Mouse (Mus musculus) spleen, embryonic (tissue): ENCODE measurements around the gene Arhgap45.

Source experiments
- CTCF ChIA-PET: fragments of 350-600 bp; sonication (Branson Sonifier 250); formaldehyde crosslinking; loops from one replicate; lab custom pipeline; 2022; lab: Charles Lee

Gene Arhgap45

DNA sequence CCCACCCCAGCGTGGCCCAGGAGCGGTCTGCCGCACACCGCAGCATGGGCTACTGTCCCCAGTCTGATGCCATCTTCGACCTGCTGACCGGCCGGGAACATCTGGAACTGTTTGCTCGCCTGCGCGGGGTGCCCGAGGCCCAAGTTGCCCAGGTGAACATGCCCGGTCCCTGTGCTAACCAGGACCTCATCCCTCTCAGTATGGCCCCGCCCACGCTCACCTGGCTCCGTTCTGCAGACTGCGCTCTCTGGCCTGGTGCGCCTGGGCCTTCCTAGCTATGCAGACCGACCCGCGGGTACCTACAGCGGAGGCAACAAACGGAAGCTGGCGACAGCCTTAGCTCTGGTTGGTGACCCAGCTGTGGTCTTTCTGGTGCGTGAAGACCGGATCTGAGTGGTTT is 2.8 kb upstream of the Arhgap45 start:
- CTCF ChIA-PET, result no interaction called here

DNA sequence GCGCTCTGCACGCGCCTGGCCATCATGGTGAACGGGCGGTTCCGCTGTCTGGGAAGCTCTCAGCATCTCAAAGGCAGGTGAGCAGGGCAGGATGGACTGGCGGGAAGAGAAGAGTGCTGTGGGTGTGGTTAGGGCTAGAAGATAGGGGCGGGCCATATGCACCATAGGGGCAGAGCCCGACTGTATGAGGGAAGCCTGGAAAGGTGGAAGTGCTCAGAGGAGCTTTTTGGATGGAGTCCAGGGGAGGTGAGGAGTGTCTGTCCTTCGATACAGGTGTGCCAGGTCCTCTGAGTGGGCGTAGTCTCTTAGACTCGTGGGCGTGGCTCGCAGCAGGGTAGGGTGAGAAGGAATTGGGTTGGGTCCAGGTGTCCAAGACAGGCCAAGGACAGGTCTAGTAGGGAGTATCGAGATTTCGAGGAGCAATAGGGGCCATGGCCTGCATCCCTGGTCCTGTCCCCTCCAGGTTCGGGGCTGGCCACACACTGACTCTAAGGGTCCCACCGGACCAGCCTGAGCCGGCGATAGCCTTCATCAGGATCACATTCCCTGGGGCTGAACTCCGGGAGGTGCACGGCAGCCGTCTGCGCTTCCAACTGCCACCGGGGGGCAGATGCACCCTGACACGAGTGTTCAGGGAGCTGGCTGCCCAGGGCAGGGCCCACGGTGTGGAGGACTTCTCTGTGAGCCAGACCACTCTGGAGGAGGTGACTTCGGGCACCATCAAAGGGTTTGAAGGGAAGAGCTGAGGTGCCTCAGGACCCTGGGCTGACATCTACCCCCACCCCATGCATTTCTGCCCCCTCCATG is 1.8 kb upstream of the Arhgap45 start:
- CTCF ChIA-PET, result no interaction called here

GRCm38 (mm10) chr10:80015583-80015982 is 870 bp upstream of the Arhgap45 start:
- CTCF ChIA-PET, result interaction anchor here (0.6 kb wide), 1 partner anchor 88 kb away, joined by 3 read pairs; no protein-coding TSS in a partner anchor

DNA sequence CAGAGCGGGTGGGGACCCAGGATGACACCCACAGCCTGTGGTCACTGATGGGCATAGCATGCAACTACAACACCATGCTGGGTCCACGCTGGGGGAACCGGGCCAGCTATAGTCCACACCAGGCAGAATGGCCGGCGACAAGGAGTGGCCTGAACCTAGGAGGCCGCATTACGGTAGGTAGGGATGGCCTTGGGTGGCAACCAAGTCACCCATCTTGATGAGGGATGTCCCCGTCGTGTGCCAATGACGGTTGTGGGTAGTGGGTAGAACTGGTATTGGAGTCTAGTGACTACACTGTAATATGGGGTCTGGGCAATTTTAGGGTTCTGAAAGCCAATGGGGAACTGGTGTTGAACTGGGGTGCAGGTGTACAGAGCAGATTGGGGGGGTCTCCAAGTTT is 478 bp downstream of the Arhgap45 start:
- CTCF ChIA-PET, result interaction anchor here (0.7 to 2.0 kb wide), 4 partner anchors 9 to 27 kb away, joined by 3 to 7 read pairs (median 4); no protein-coding TSS in a partner anchor

DNA sequence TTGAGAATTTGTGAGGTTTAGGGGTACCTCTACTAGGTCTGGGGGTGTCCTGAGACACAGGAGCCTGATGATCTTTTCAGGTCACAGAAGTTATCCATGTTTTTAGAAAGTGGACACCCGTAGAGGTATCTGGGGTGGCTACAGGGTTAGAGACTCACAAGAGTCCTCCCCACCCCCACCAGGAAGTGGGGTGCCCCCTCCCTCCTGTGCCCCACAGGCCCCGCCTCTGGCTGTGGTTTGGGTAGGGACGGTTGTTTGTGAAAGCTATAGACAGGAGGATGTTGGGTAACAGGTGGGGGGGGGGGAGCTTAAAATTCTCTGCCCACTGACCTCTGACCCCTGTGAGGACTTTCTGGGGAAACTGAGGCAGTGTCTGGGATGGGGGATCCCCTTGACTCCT is 908 bp downstream of the Arhgap45 start:
- CTCF ChIA-PET, result interaction anchor here (0.7 to 2.0 kb wide), 6 partner anchors 9 to 98 kb away, joined by 3 to 7 read pairs (median 4); no protein-coding TSS in a partner anchor

DNA sequence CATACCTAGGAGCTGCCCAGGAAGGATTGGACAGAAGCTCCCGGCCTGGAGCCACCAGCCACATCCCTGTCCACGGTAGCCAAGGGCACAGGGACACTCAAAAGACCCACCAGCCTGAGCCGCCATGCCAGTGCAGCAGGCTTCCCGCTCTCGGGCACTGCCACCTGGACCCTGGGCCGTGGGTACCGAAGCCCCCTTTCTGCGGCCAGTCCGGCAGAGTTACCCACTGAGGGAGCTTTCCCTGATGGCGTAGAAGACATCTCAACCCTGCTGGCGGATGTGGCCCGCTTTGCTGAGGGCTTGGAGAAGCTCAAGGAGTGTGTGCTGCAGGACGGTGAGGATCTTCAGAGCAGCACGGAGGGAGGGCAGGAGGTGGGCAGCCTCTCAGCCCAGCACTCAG is 1.3 kb downstream of the Arhgap45 start:
- CTCF ChIA-PET, result interaction anchor here (0.7 to 2.0 kb wide), 6 partner anchors 8 to 97 kb away, joined by 3 to 7 read pairs (median 4); no protein-coding TSS in a partner anchor

- CTCF ChIA-PET, result no interaction called here
These were observed 2.4 kb downstream of the Arhgap45 start for GRCm38 (mm10) chr10:80018739-80019297.

- CTCF ChIA-PET, result no interaction called here
These were observed 3.1 kb downstream of the Arhgap45 start for GRCm38 (mm10) chr10:80019471-80020131.

DNA sequence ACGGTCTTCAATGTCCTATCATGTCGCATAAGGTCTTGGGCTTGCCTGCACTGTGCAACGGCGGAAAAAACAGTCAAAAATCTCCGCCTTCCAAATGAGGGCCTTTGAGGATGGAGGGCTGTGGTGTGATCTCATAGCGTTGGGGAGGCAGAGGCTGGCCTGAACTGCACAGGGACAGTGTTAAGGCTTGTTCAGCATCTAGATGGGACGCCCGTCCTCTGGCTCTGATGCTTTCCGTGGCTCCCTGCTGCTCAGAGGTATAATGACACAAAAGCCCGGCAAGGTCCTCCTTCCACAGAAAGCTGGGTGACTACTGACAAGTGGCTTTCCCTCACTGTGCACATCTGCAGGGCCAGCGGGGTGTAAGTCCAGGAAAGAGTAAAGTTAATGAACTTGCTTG is 3.7 kb downstream of the Arhgap45 start:
- CTCF ChIA-PET, result interaction anchor here (0.8 kb wide), 1 partner anchor 32 kb away, joined by 3 read pairs; no protein-coding TSS in a partner anchor

DNA sequence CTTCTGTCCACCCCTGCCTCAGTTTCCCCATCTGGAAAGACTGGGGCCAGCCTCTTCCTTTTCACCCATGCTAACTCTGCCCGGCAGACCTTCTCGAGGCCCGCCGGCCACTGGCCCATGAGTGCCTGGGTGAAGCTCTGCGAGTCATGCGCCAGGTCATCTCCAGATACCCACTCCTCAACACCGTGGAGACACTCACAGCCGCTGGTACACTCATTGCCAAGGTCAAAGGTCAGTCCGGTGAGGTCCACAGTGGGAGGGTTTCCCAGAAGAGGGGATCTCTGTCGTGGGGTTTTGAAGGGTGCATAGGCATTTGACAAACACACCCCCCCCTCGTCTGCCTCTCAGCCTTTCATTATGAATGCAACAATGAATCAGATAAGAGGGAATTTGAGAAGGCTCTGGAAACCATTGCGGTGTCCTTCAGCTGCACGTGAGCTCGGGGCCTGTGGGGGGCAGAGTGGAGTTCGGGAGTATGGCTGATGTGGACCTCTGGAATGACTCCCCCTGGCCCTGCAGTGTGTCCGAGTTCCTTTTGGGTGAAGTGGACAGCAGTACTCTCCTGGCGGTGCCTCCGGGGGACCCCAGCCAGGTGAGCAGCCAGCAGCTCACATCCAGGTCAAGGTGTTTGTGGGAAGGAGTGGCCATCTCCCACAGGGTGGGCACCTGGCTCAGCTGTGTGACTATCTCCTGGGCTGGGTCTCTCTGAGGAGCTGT is 4.3 kb downstream of the Arhgap45 start:
- CTCF ChIA-PET, result interaction anchor here (0.6 to 1.0 kb wide), 4 partner anchors 23 to 479 kb away, joined by 3 to 4 read pairs (median 4); partner anchors contain the start of gene Abca7

DNA sequence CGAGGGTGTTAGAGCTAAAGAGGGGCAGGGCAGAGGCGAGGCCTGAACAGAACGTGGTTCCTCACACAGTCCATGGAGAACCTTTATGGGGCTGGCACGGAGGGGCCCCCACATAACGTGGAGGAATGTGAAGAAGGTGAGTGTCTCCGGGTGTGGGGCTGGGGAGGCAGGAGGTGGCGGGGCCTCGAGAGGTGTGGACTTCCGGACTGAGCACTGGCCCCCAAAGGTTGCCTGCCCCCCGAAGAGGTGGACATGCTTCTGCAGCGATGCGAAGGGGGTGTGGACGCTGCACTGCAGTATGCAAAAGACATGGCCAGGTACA is 4.8 kb downstream of the Arhgap45 start:
- CTCF ChIA-PET, result interaction anchor here (0.7 to 1.0 kb wide), 2 partner anchors 25 to 479 kb away, joined by 3 to 4 read pairs; partner anchors contain the start of gene Abca7

- CTCF ChIA-PET, result no interaction called here
These were observed 5.7 kb downstream of the Arhgap45 start for GRCm38 (mm10) chr10:80022164-80022563.

DNA sequence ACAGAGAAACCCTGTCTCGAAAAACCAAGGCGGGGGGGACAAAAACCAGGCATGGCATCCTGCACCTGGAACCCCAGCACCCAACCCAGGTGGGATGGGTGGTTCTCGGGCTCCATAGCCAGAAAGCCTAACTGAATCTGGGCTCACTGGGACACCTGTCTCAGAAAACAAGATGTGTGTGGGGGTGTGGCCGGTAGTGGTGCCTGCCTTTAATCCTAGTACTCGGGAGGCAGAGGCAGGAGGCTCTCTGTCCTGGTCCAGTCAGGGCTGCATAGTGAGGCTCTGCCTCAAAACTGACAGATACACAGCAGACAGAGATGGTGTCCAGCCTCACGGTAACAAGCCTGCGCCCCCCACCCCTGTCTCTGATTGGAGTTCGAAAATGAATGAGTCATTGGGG is 6.4 kb downstream of the Arhgap45 start:
- CTCF ChIA-PET, result no interaction called here

- CTCF ChIA-PET, result no interaction called here
These were observed 7.3 kb downstream of the Arhgap45 start for GRCm38 (mm10) chr10:80023758-80024157.

DNA sequence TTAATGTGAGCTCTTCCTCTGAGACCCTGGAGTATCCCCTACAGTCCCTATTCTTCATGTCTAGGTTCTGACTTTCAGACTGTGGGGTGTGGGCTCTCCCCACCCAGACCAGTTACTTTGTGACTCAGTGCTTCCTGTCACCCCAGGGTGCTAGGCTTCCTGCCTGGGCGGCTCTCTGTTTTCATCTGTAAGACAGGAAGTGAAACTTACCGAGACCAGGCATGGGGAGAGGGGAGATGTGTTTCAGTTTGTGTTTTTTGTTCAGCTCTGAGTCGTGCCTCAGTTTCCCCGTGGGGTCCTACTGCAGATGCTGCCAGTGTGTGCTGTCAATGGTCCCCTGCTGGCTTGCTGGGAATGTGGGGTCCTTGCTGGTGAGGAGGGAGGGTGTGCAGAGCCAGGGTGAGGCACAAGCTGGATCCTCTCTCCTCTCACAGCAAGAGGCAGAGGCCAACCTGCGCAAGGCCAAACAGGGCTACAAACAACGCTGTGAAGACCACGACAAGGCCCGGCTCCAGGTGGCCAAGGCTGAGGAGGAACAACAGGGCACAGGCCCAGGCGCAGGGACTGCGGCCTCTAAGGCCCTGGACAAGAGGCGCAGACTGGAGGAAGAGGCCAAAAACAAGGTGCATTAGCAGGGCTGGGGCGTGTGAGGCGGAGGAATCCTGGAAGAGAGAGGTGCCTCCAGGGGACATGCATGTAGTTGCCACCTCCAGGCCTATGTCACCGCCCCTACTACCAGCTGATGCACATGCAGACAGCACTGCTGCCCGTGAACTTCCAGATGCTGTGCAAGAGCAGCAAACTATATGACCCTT is 8.0 kb downstream of the Arhgap45 start:
- CTCF ChIA-PET, result interaction anchor here (0.7 kb wide), 1 partner anchor 100 kb away, joined by 4 read pairs; no protein-coding TSS in a partner anchor

- CTCF ChIA-PET, result interaction anchor here (0.7 kb wide), 1 partner anchor 101 kb away, joined by 4 read pairs; no protein-coding TSS in a partner anchor
These were observed 8.5 kb downstream of the Arhgap45 start for GRCm38 (mm10) chr10:80025044-80025347.

GRCm38 (mm10) chr10:80025463-80025862 is 9.0 kb downstream of the Arhgap45 start:
- CTCF ChIA-PET, result interaction anchor here (0.7 to 1.0 kb wide), 2 partner anchors 8 to 102 kb away, joined by 3 to 4 read pairs; partner anchors contain the start of gene Arhgap45

DNA sequence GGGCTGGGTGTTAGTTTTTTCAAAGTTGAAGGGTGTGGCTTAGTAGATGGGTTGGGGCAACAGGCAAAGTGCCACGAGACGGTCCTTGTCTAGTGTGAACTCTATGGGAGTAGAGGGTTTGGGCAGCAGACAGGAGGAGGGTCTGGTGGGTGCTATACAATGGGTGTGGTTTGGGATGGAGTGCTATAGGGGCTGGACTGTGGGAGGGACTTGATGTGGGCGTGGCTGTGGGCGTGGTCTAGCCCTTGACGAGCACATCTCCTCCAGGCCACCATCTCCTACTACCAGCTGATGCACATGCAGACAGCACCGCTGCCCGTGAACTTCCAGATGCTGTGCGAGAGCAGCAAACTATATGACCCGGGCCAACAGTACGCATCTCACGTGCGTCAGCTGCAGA is 9.4 kb downstream of the Arhgap45 start:
- CTCF ChIA-PET, result interaction anchor here (1.0 kb wide), 1 partner anchor 9 kb away, joined by 3 read pairs; the partner anchor contains the start of gene Arhgap45

GRCm38 (mm10) chr10:80027681-80028520 is 11.4 kb downstream of the Arhgap45 start:
- CTCF ChIA-PET, result interaction anchor here (0.5 to 1.0 kb wide), 2 partner anchors 10 to 23 kb away, joined by 3 to 5 read pairs; no protein-coding TSS in a partner anchor
